Mouse (Mus musculus) megakaryocyte progenitor cell, adult 5-6 weeks (primary cell): ENCODE results near the gene Aqp9. TPM values are rescaled to one million over a fixed set of nuclear protein-coding genes. Genes with fewer than 3 reads are reported as not detected.
A peak's percentile ranks its signal among the peaks of the same experiment; 100 is the strongest.

Source experiments
- ATAC-seq: replicated peaks from 2 replicates; pipeline ENCODE4 v1.8.0; 2016; ENCODE audit warnings: mild to moderate bottlenecking, moderate TSS enrichment, inconsistent platforms; ENCODE audit not compliant: poor library complexity
- total RNA-seq, 2 experiments: library from RNA; stranded (forward) in 1 of 2; stranded (reverse) in 1 of 2; fragments of 157-497, 149-512 nt in 1 of 2; fragments of 200-1000 nt in 1 of 2; gene quantifications; 2 replicates each; pipeline versions ENCODE4 v1.2.3 to v1.2.4; 2015 to 2017

Aqp9 gene
- total RNA-seq, 2 experiments from 2014 or later: 4.9 to 6.5 TPM

DNA sequence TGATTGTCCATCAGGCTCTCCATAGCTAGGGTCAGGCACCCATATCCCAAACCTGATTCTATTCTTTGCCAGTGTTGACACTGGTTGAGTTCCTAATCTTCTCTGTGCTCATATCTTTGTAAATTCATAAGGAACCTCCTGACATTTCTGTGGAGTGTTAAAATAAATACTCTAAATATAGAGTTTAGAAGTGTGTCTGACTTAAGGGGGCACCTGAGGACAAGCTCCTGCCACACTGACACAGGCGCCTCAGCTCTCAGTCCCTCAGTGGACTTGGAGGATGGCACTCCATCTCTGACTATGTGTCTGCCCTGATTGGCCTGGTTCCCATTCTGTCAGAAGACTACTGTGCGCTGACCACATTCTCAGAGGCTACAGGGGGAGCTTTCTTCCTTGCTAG is 97.9 kb downstream of the Aqp9 start:
- ATAC-seq: no peak

DNA sequence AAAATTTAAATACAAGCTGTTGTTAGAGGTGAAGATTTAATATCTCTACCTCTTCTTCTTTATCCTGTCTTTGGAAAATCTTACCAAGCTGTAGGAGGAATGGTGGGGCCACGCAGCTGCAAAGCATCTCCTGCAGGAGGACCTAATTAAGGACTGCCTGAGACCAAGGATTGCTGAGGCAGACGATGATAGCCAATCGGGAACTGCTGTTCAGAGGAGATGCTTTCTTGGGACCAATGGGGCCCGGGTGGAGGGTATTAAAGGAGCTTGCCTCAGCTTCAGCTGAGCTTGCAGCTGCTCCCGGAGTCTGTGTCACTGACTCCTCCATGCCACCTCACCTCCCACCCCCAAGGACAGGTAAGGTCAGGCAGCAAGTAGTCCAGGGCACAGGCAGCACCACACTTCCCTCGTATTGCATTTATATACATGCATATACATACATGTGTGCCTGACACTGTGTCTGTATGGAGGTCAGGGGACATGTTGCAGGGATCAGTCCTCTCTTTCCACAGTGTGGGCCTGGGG is 99.6 kb downstream of the Aqp9 start:
- no peak for ATAC-seq

- ATAC-seq: no peak
These were observed 101.3 kb downstream of the Aqp9 start for GRCm38 (mm10) chr9:71067156-71067555.

- no peak for ATAC-seq
These were observed 102.0 kb downstream of the Aqp9 start for GRCm38 (mm10) chr9:71066491-71066890.

- peak; percentile 55 for ATAC-seq
These were observed 103.1 kb downstream of the Aqp9 start for GRCm38 (mm10) chr9:71065343-71065875.

GRCm38 (mm10) chr9:71064291-71064840 is 104.1 kb downstream of the Aqp9 start:
- no peak for ATAC-seq

GRCm38 (mm10) chr9:71063551-71063950 is 104.9 kb downstream of the Aqp9 start:
- no peak for ATAC-seq

GRCm38 (mm10) chr9:71062976-71063375 is 105.5 kb downstream of the Aqp9 start:
- no peak for ATAC-seq

DNA sequence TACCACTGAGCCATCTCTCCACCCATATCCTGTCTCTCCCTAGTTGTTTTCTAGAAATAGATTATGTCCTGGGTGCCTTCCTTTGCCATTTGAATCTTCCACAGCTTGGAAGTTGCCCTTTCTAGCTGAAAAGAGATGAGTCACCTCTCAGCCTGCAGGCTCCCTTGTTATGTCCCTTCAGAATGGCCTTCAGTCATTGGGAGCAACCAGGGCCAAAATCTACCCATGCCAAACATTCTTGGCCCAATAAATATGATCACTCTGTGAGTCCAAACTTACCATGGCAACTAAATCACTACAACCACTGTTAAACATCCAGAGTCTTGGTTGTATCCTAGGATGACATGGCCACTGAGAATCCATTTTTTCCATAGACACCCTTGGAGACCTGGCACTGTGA is 106.2 kb downstream of the Aqp9 start:
- ATAC-seq: no peak

Other genes starting within 250 kb of the Aqp9 start
- not detected in 2 replicates for gene Lipc, start 216.5 kb downstream of the Aqp9 start, total RNA-seq (2015)
- not detected in 2 replicates for gene Lipc, start 216.5 kb downstream of the Aqp9 start, total RNA-seq (2017)
- 0.10 TPM in 1 of 2 replicates, not detected in the other for gene Aldh1a2, start 47.1 kb upstream of the Aqp9 start, total RNA-seq (2015)
- not detected in 2 replicates for gene Aldh1a2, start 47.1 kb upstream of the Aqp9 start, total RNA-seq (2017)